Mouse (Mus musculus): ENCODE measurements around the gene Prkn. TPM values are rescaled to one million over a fixed set of nuclear protein-coding genes. Genes with fewer than 3 reads are reported as not detected.
A peak's percentile ranks its signal among the peaks of the same experiment; 100 is the strongest.

Prkn gene
- polyA plus RNA-seq, 1 experiment = 0.70 TPM

- TF ChIP-seq POLR2A (IDR thresholded peaks at IDR 0.05; ENCODE audit: low read depth, low read length) = no peak
- no peak overlapping the region for H3K4me3 ChIP-seq (ENCODE audit: insufficient read depth, low read length)
- H3K27ac ChIP-seq (ENCODE audit: insufficient read depth, low read length) = no peak overlapping the region
- H3K4me1 ChIP-seq (ENCODE audit: control insufficient read depth, insufficient read depth, low read length) = peaks cover 5% of the 10 kb centered on the region; the same call in 1 of the 2 replicates
These were observed 1195.2 kb downstream of the Prkn start for GRCm38 (mm10) chr17:12035386-12035785.

GRCm38 (mm10) chr17:12036205-12036604, 1196.0 kb downstream of the Prkn start:
- Histone ChIP-seq H3K4me3 (ENCODE audit: insufficient read depth, low read length) (no peak overlapping the region), H3K4me1 (ENCODE audit: control insufficient read depth, insufficient read depth, low read length) (0 out of 2 replicates have a peak, but pooled peaks cover 5% of the 10 kb centered on the region), H3K27ac (ENCODE audit: insufficient read depth, low read length) (no peak overlapping the region)
- TF ChIP-seq POLR2A (IDR thresholded peaks at IDR 0.05; ENCODE audit: low read depth, low read length) = no peak
- TF ChIP-seq CTCF (IDR thresholded peaks at IDR 0.05; ENCODE audit: borderline replicate concordance, insufficient read depth, low read length) = peak; percentile 41; the same call in 1 of the 2 replicates

- no peak overlapping the region for H3K4me3 ChIP-seq (ENCODE audit: insufficient read depth, low read length)
- H3K4me1 ChIP-seq (ENCODE audit: control insufficient read depth, insufficient read depth, low read length) = no peaks in the 10 kb centered on the region
- no peak for TF ChIP-seq CTCF (IDR thresholded peaks at IDR 0.05; ENCODE audit: borderline replicate concordance, insufficient read depth, low read length)
- no peak for TF ChIP-seq POLR2A (IDR thresholded peaks at IDR 0.05; ENCODE audit: low read depth, low read length)
- no peak overlapping the region for H3K27ac ChIP-seq (ENCODE audit: insufficient read depth, low read length)
These were observed 1196.9 kb downstream of the Prkn start for GRCm38 (mm10) chr17:12037065-12037464.

- Histone ChIP-seq H3K4me3 (ENCODE audit: insufficient read depth, low read length) (no peak overlapping the region), H3K27ac (ENCODE audit: insufficient read depth, low read length) (no peak overlapping the region), H3K4me1 (ENCODE audit: control insufficient read depth, insufficient read depth, low read length) (no peaks in the 10 kb centered on the region)
- TF ChIP-seq CTCF (IDR thresholded peaks at IDR 0.05; ENCODE audit: borderline replicate concordance, insufficient read depth, low read length) (no peak), POLR2A (IDR thresholded peaks at IDR 0.05; ENCODE audit: low read depth, low read length) (no peak)
These were observed 1197.4 kb downstream of the Prkn start for GRCm38 (mm10) chr17:12037574-12037973.

- Histone ChIP-seq H3K27ac (ENCODE audit: insufficient read depth, low read length) (no peak overlapping the region), H3K4me1 (ENCODE audit: control insufficient read depth, insufficient read depth, low read length) (no peaks in the 10 kb centered on the region), H3K4me3 (ENCODE audit: insufficient read depth, low read length) (no peak overlapping the region)
- TF ChIP-seq CTCF (IDR thresholded peaks at IDR 0.05; ENCODE audit: borderline replicate concordance, insufficient read depth, low read length) = no peak
These were observed 1198.3 kb downstream of the Prkn start for GRCm38 (mm10) chr17:12038499-12038898.

GRCm38 (mm10) chr17:12039188-12039587, 1199.0 kb downstream of the Prkn start:
- Histone ChIP-seq H3K4me3 (ENCODE audit: insufficient read depth, low read length) (no peak overlapping the region), H3K27ac (ENCODE audit: insufficient read depth, low read length) (no peak overlapping the region), H3K4me1 (ENCODE audit: control insufficient read depth, insufficient read depth, low read length) (no peaks in the 10 kb centered on the region)
- TF ChIP-seq POLR2A (IDR thresholded peaks at IDR 0.05; ENCODE audit: low read depth, low read length) (no peak), CTCF (IDR thresholded peaks at IDR 0.05; ENCODE audit: borderline replicate concordance, insufficient read depth, low read length) (peak; percentile 95)

- Histone ChIP-seq H3K4me1 (ENCODE audit: control insufficient read depth, insufficient read depth, low read length) (no peaks in the 10 kb centered on the region), H3K27ac (ENCODE audit: insufficient read depth, low read length) (no peak overlapping the region), H3K4me3 (ENCODE audit: insufficient read depth, low read length) (no peak overlapping the region)
- no peak for TF ChIP-seq CTCF (IDR thresholded peaks at IDR 0.05; ENCODE audit: borderline replicate concordance, insufficient read depth, low read length)
- TF ChIP-seq POLR2A (IDR thresholded peaks at IDR 0.05; ENCODE audit: low read depth, low read length) = no peak
These were observed 1199.7 kb downstream of the Prkn start for GRCm38 (mm10) chr17:12039922-12040321.

GRCm38 (mm10) chr17:12040546-12040945, 1200.4 kb downstream of the Prkn start:
- TF ChIP-seq POLR2A (IDR thresholded peaks at IDR 0.05; ENCODE audit: low read depth, low read length) (no peak), CTCF (IDR thresholded peaks at IDR 0.05; ENCODE audit: borderline replicate concordance, insufficient read depth, low read length) (no peak)
- Histone ChIP-seq H3K27ac (ENCODE audit: insufficient read depth, low read length) (no peak overlapping the region), H3K4me3 (ENCODE audit: insufficient read depth, low read length) (no peak overlapping the region), H3K4me1 (ENCODE audit: control insufficient read depth, insufficient read depth, low read length) (no peaks in the 10 kb centered on the region)

- H3K4me3 ChIP-seq (ENCODE audit: insufficient read depth, low read length) = no peak overlapping the region
- H3K27ac ChIP-seq (ENCODE audit: insufficient read depth, low read length) = no peak overlapping the region
- TF ChIP-seq POLR2A (IDR thresholded peaks at IDR 0.05; ENCODE audit: low read depth, low read length) = no peak
- no peak for TF ChIP-seq CTCF (IDR thresholded peaks at IDR 0.05; ENCODE audit: borderline replicate concordance, insufficient read depth, low read length)
- H3K4me1 ChIP-seq (ENCODE audit: control insufficient read depth, insufficient read depth, low read length) = no peaks in the 10 kb centered on the region
These were observed 1201.0 kb downstream of the Prkn start for GRCm38 (mm10) chr17:12041091-12041655.

GRCm38 (mm10) chr17:12042561-12043256, 1202.5 kb downstream of the Prkn start:
- no peak for TF ChIP-seq CTCF (IDR thresholded peaks at IDR 0.05; ENCODE audit: borderline replicate concordance, insufficient read depth, low read length)
- no peak for TF ChIP-seq POLR2A (IDR thresholded peaks at IDR 0.05; ENCODE audit: low read depth, low read length)
- Histone ChIP-seq H3K27ac (ENCODE audit: insufficient read depth, low read length) (no peak overlapping the region), H3K4me1 (ENCODE audit: control insufficient read depth, insufficient read depth, low read length) (no peaks in the 10 kb centered on the region), H3K4me3 (ENCODE audit: insufficient read depth, low read length) (no peak overlapping the region)
